Mouse (Mus musculus) liver, embryonic 14.5 days (tissue): ENCODE results near the gene Ppm1l. TPM values are rescaled to one million over a fixed set of nuclear protein-coding genes. Genes with fewer than 3 reads are reported as not detected.

ENCODE experiments used
- ATAC-seq: fragments of 200-750 bp; cut with Nextera tagmentation; 2 replicates; pipeline ENCODE4 v1.8.0; 2017; ENCODE audit warnings: moderate number of reproducible peaks, mild to moderate bottlenecking, moderate library complexity; ENCODE audit not compliant: insufficient read depth
- DNase-seq, 3 experiments: peaks; one replicate each; pipeline ENCODE4 v3.0.0-alpha.2; 2012 to 2013; ENCODE audit warnings: low read depth in 3 of 3, low spot score in 3 of 3
- H3K27ac ChIP-seq: fragments of 300-500 bp; sonication (generic); 2 replicates; pipeline ENCODE4 v1.5.1; 2014; ENCODE audit warnings: moderate library complexity, mild to moderate bottlenecking, control low read depth, inconsistent platforms
- H3K27me3 ChIP-seq: fragments of 300-500 bp; sonication (generic); 2 replicates; pipeline ENCODE4 v1.6.1; 2014; ENCODE audit warnings: mild to moderate bottlenecking, low read length, moderate library complexity; ENCODE audit not compliant: control insufficient read depth, insufficient read depth
- H3K36me3 ChIP-seq: fragments of 300-500 bp; sonication (generic); replicated peaks from 2 replicates; pipeline ENCODE4 v1.6.1; 2014; ENCODE audit warnings: low read depth; ENCODE audit not compliant: control insufficient read depth, insufficient read depth
- H3K4me1 ChIP-seq, 2 experiments: fragments of 200-500 bp in 1 of 2; fragments of 300-500 bp in 1 of 2; sonication (generic) in 1 of 2; replicated peaks; 2 replicates each; pipeline ENCODE4 v1.6.1; 2012 to 2014; ENCODE audit warnings: antibody characterized with exemption in 1 of 2, inconsistent platforms in 1 of 2, low read length in 1 of 2; ENCODE audit not compliant: control insufficient read depth in 2 of 2, insufficient read depth in 2 of 2
- H3K4me2 ChIP-seq: fragments of 300-500 bp; sonication (generic); 2 replicates; pipeline ENCODE4 v1.6.1; 2014; ENCODE audit warnings: low read depth, mild to moderate bottlenecking, control low read depth, moderate library complexity
- H3K4me3 ChIP-seq, 2 experiments: fragments of 200-500 bp in 1 of 2; fragments of 300-500 bp in 1 of 2; sonication (generic) in 1 of 2; 2 replicates each; pipeline ENCODE4 v1.5.1; 2012 to 2014; ENCODE audit warnings: low read depth in 2 of 2, low read length in 2 of 2, mild to moderate bottlenecking in 2 of 2, control low read depth in 1 of 2, inconsistent platforms in 1 of 2, moderate library complexity in 1 of 2; ENCODE audit not compliant: insufficient read depth in 1 of 2
- H3K9ac ChIP-seq: fragments of 300-500 bp; sonication (generic); replicated peaks from 2 replicates; pipeline ENCODE4 v1.6.1; 2014; ENCODE audit warnings: mild to moderate bottlenecking, control low read depth, moderate library complexity
- H3K9me3 ChIP-seq: fragments of 300-500 bp; sonication (generic); 2 replicates; pipeline ENCODE4 v1.6.1; 2016; ENCODE audit warnings: low read length, mixed read lengths; ENCODE audit not compliant: control insufficient read depth
- CTCF ChIP-seq: IDR thresholded peaks from 2 replicates; pipeline ENCODE4 v1.5.1; 2016; ENCODE audit warnings: antibody characterized with exemption, low read depth, control low read depth
- EP300 ChIP-seq: IDR thresholded peaks from 2 replicates; pipeline ENCODE4 v1.6.1; 2016; ENCODE audit warnings: antibody characterized with exemption, low read depth
- WGBS: fragments of 180-500 bp; shearing (Covaris S2); extraction: QIAGEN DNeasy Blood & Tissue Kit; methylation state at CpG from one replicate; pipeline ENCODE4 v1.1.7; 2014; ENCODE audit not compliant: insufficient replicate concordance; 5-methylcytosine and 5-hydroxymethylcytosine counted together
- polyA plus RNA-seq, 2 experiments: library from polyadenylated mRNA; depleted of rRNA in 1 of 2; stranded (reverse) in 1 of 2; unstranded in 1 of 2; fragments of >200 nt; fragmentation: Nextera tagmentation in 1 of 2; extraction: Ambion mirVana in 1 of 2; gene quantifications; 2 replicates each; pipeline versions ENCODE4 v1.2.1 to v1.2.3; 2012 to 2014

The Ppm1l gene
- polyA plus RNA-seq, 2 experiments = 2.4 to 3.7 TPM

- ATAC-seq = no peak
- TF ChIP-seq CTCF (no peak), EP300 (no peak)
- Histone ChIP-seq H3K27me3 (no peaks in the 10 kb centered on the region), H3K9ac (no peak overlapping the region), H3K4me3 (no peak overlapping the region), H3K4me2 (no peak overlapping the region), H3K27ac (no peak overlapping the region), H3K4me1 (no peaks in the 10 kb centered on the region), H3K36me3 (no peaks in the 10 kb centered on the region), H3K9me3 (no peaks in the 10 kb centered on the region)
- 50% methylated on average over 1 of the region's 1 CpGs for WGBS
- DNase-seq = no peak
These were observed 262.1 kb downstream of the Ppm1l start for GRCm38 (mm10) chr3:69578791-69579190.

- 63% methylated on average over 1 of the region's 1 CpGs for WGBS
- no peak for ATAC-seq
These were observed 267.1 kb downstream of the Ppm1l start for GRCm38 (mm10) chr3:69583798-69584197.

GRCm38 (mm10) chr3:69588101-69588760, 271.6 kb downstream of the Ppm1l start:
- Histone ChIP-seq H3K4me3 (no peak overlapping the region), H3K36me3 (no peaks in the 10 kb centered on the region), H3K9me3 (no peaks in the 10 kb centered on the region), H3K9ac (no peak overlapping the region), H3K27me3 (no peaks in the 10 kb centered on the region), H3K4me1 (no peaks in the 10 kb centered on the region; a peak in 2 of 4 replicates), H3K27ac (no peak overlapping the region), H3K4me2 (no peak overlapping the region)
- no peak for TF ChIP-seq EP300
- no peak for TF ChIP-seq CTCF
- no peak for DNase-seq
- ATAC-seq = no peak
- 27% methylated on average over 10 of the region's 10 CpGs for WGBS

More at GRCm38 (mm10) chr3:69583798-69584197, 267.1 kb downstream of the Ppm1l start:
- no peak overlapping the region for H3K4me3 ChIP-seq
- no peak overlapping the region for H3K27ac ChIP-seq
- no peak for DNase-seq
- no peak overlapping the region for H3K9ac ChIP-seq
- H3K27me3 ChIP-seq = no peaks in the 10 kb centered on the region
- H3K36me3 ChIP-seq = no peaks in the 10 kb centered on the region
- no peaks in the 10 kb centered on the region; a peak in 2 of 4 replicates for H3K4me1 ChIP-seq
- H3K9me3 ChIP-seq = no peaks in the 10 kb centered on the region
- TF ChIP-seq CTCF = no peak
- no peak for TF ChIP-seq EP300
- H3K4me2 ChIP-seq = no peak overlapping the region

GRCm38 (mm10) chr3:69593426-69593825, 276.8 kb downstream of the Ppm1l start:
- no peak overlapping the region for H3K4me2 ChIP-seq
- DNase-seq (no peak), ATAC-seq (no peak)
- H3K27me3 ChIP-seq = peaks cover 8% of the 10 kb centered on the region
- no peaks in the 10 kb centered on the region for H3K36me3 ChIP-seq
- H3K9me3 ChIP-seq = no peaks in the 10 kb centered on the region
- no peaks in the 10 kb centered on the region; a peak in 2 of 4 replicates for H3K4me1 ChIP-seq
- no peak overlapping the region for H3K9ac ChIP-seq
- no peak overlapping the region for H3K27ac ChIP-seq
- 62% methylated on average over 8 of the region's 8 CpGs for WGBS
- TF ChIP-seq CTCF (no peak), EP300 (no peak)
- no peak overlapping the region for H3K4me3 ChIP-seq

- 62% methylated on average over 9 of the region's 9 CpGs for WGBS
- Histone ChIP-seq H3K4me3 (no peak overlapping the region), H3K9me3 (no peaks in the 10 kb centered on the region), H3K27ac (no peak overlapping the region), H3K36me3 (no peaks in the 10 kb centered on the region), H3K27me3 (peaks cover 14% of the 10 kb centered on the region), H3K4me1 (no peaks in the 10 kb centered on the region), H3K4me2 (no peak overlapping the region), H3K9ac (no peak overlapping the region)
- DNase-seq = no peak
- ATAC-seq = no peak
- no peak for TF ChIP-seq CTCF
- no peak for TF ChIP-seq EP300
These were observed 277.4 kb downstream of the Ppm1l start for GRCm38 (mm10) chr3:69594071-69594470.
